Mouse (Mus musculus) kidney, embryonic 14.5 days (tissue): ENCODE measurements around the gene Olfr482. TPM values are rescaled to one million over a fixed set of nuclear protein-coding genes. Genes with fewer than 3 reads are reported as not detected.

ENCODE experiments used
- polyA plus RNA-seq: library from polyadenylated mRNA; unstranded; fragments of >200 nt; fragmentation: Nextera tagmentation; extraction: Ambion mirVana; gene quantifications from 2 replicates; pipeline ENCODE4 v1.2.1, GENCODE M21; 2014

The Olfr482 gene
- polyA plus RNA-seq, 1 experiment from 2014 or later: not detected

Other genes starting within 250 kb of the Olfr482 start
- gene Olfr472, start 199.7 kb downstream of the Olfr482 start, polyA plus RNA-seq: not detected in 2 replicates
- gene Olfr473, start 167.1 kb downstream of the Olfr482 start, polyA plus RNA-seq: not detected in 2 replicates
- not detected in 2 replicates for gene Olfr474, start 142.9 kb downstream of the Olfr482 start, polyA plus RNA-seq
- not detected in 2 replicates for gene Olfr476, start 132.8 kb downstream of the Olfr482 start, polyA plus RNA-seq
- not detected in 2 replicates for gene Olfr477, start 110.9 kb downstream of the Olfr482 start, polyA plus RNA-seq
- not detected in 2 replicates for gene Olfr478, start 63.6 kb downstream of the Olfr482 start, polyA plus RNA-seq
- not detected in 2 replicates for gene Olfr479, start 46.9 kb downstream of the Olfr482 start, polyA plus RNA-seq
- not detected in 2 replicates for gene Olfr480, start 30.2 kb downstream of the Olfr482 start, polyA plus RNA-seq
- gene Olfr481, start 17.7 kb downstream of the Olfr482 start, polyA plus RNA-seq: not detected in 2 replicates
- not detected in 2 replicates for gene Olfr483, start 3.3 kb upstream of the Olfr482 start, polyA plus RNA-seq
- gene Olfr484, start 29.9 kb upstream of the Olfr482 start, polyA plus RNA-seq: not detected in 2 replicates
- gene Olfr485, start 62.3 kb upstream of the Olfr482 start, polyA plus RNA-seq: not detected in 2 replicates
- not detected in 2 replicates for gene Olfr486, start 75.2 kb upstream of the Olfr482 start, polyA plus RNA-seq
- not detected in 2 replicates for gene Olfr487, start 117.0 kb upstream of the Olfr482 start, polyA plus RNA-seq
- not detected in 2 replicates for gene Olfr488, start 160.8 kb upstream of the Olfr482 start, polyA plus RNA-seq
- gene Olfr490, start 191.3 kb upstream of the Olfr482 start, polyA plus RNA-seq: not detected in 2 replicates
- not detected in 2 replicates for gene Olfr491, start 215.9 kb upstream of the Olfr482 start, polyA plus RNA-seq
- gene Olfr492, start 226.1 kb upstream of the Olfr482 start, polyA plus RNA-seq: not detected in 2 replicates
- not detected in 2 replicates for gene Olfr493, start 249.4 kb upstream of the Olfr482 start, polyA plus RNA-seq